Mouse (Mus musculus): ENCODE measurements at regions not wholly inside any gene's neighbourhood (a gene's known extent, or its start where the extent isn't known, plus 50 kb on each side); places are given as distances from the start of the nearest gene placed in this dataset.

DNA sequence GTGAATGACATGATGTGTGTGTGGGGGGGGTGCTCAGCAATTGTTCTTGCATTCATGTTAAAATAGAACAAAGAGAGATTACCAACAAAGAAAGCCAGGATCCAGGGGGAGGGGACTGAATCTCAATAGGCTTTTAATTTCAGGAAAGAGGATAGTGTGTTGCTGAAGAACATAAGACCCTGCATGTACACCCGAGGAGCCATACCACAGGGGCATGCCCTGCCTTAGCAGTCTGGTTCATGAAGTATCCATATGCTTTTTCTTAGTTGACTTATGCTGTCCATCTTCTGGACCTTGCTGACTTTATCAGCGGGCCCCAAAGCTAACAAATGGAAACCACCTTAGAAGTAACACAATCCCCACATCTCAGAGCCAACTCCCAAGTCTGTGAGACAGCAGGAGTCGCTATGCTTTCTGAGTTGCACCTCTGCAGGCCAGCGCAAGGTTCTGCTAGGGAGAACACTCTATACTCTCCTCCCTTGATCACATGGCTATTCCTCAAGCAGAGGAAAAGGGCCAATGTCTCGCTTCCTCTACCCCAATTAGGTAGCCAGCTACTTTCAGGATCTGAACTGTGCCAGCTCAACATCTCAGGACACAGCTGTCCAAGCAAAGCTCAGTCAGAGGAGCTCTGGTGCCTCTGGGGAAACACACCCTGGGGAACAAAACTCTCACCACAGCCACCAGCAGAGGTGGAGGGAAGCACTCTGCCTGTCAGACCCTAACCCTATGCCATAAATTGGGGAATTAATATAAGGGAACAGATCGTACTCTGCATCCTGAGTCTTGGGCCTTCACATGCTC, 52.9 kb upstream of the Lmo4 start:
- DNase-seq = no peak
- H3K36me3 ChIP-seq (ENCODE audit: control insufficient read depth, insufficient read depth, low read length) = no peaks in the 10 kb centered on the region
- WGBS = 92% methylated on average over 6 of the region's 6 CpGs
- TF ChIP-seq POLR2A (IDR thresholded peaks at IDR 0.05; ENCODE audit: control insufficient read depth, extremely low read depth, insufficient read depth, low read length, poor library complexity) = no peak
- no peak for TF ChIP-seq CTCF (IDR thresholded peaks at IDR 0.05; ENCODE audit: borderline replicate concordance, control insufficient read depth, extremely low read depth, insufficient read depth, low read length, poor library complexity)
- no peak overlapping the region for H3K27ac ChIP-seq (ENCODE audit: control insufficient read depth, insufficient read depth, low read length)
- no peaks in the 10 kb centered on the region for H3K27me3 ChIP-seq (ENCODE audit: control insufficient read depth, insufficient read depth, low read length)
- H3K4me1 ChIP-seq (replicated peaks; ENCODE audit: control insufficient read depth, insufficient read depth, low read length) = peaks cover 37% of the 10 kb centered on the region
- no peak overlapping the region for H3K4me3 ChIP-seq (ENCODE audit: control insufficient read depth, insufficient read depth, low read length)

GRCm38 (mm10) chr3:144257196-144257595, 52.2 kb upstream of the Lmo4 start:
- peaks cover 41% of the 10 kb centered on the region for H3K4me1 ChIP-seq (replicated peaks; ENCODE audit: control insufficient read depth, insufficient read depth, low read length)
- TF ChIP-seq POLR2A (IDR thresholded peaks at IDR 0.05; ENCODE audit: control insufficient read depth, extremely low read depth, insufficient read depth, low read length, poor library complexity) (no peak), CTCF (IDR thresholded peaks at IDR 0.05; ENCODE audit: borderline replicate concordance, control insufficient read depth, extremely low read depth, insufficient read depth, low read length, poor library complexity) (no peak)
- 86% methylated on average over 9 of the region's 9 CpGs for WGBS
- H3K36me3 ChIP-seq (ENCODE audit: control insufficient read depth, insufficient read depth, low read length) = no peaks in the 10 kb centered on the region
- no peak overlapping the region for H3K4me3 ChIP-seq (ENCODE audit: control insufficient read depth, insufficient read depth, low read length)
- no peak overlapping the region for H3K27ac ChIP-seq (ENCODE audit: control insufficient read depth, insufficient read depth, low read length)
- DNase-seq = no peak
- H3K27me3 ChIP-seq (ENCODE audit: control insufficient read depth, insufficient read depth, low read length) = no peaks in the 10 kb centered on the region

GRCm38 (mm10) chr3:144255596-144256550, 50.9 kb upstream of the Lmo4 start:
- no peak for TF ChIP-seq CTCF (IDR thresholded peaks at IDR 0.05; ENCODE audit: borderline replicate concordance, control insufficient read depth, extremely low read depth, insufficient read depth, low read length, poor library complexity)
- TF ChIP-seq POLR2A (IDR thresholded peaks at IDR 0.05; ENCODE audit: control insufficient read depth, extremely low read depth, insufficient read depth, low read length, poor library complexity) = no peak

More at GRCm38 (mm10) chr3:144255596-144256550, 50.9 kb upstream of the Lmo4 start:
- WGBS = 96% methylated on average over 12 of the region's 12 CpGs
- no peak overlapping the region for H3K27ac ChIP-seq (ENCODE audit: control insufficient read depth, insufficient read depth, low read length)
- no peak overlapping the region for H3K4me3 ChIP-seq (ENCODE audit: control insufficient read depth, insufficient read depth, low read length)
- no peaks in the 10 kb centered on the region for H3K36me3 ChIP-seq (ENCODE audit: control insufficient read depth, insufficient read depth, low read length)
- H3K27me3 ChIP-seq (ENCODE audit: control insufficient read depth, insufficient read depth, low read length) = no peaks in the 10 kb centered on the region
- no peak for DNase-seq
- H3K4me1 ChIP-seq (replicated peaks; ENCODE audit: control insufficient read depth, insufficient read depth, low read length) = peaks cover 34% of the 10 kb centered on the region
